Mouse (Mus musculus) kidney, postnatal 25 days (tissue): ENCODE results near the gene Mrgpra1.
"Not testable (repeated sequence)": the region's sequence is repeated elsewhere in the genome, so short reads cannot be mapped to it uniquely, and the experiment has no call there.

ENCODE experiments used
- DNase-seq, 2 experiments: peaks; one replicate each; pipeline ENCODE4 v3.0.0; 2021; ENCODE audit warnings: mixed read lengths in 2 of 2

Gene Mrgpra1

GRCm38 (mm10) chr7:47354140-47354539 is at the start of gene Mrgpra1:
Gene Mrgpra1, minus strand, starts transcription at chr7:47354240.
- DNase-seq, result no peak

- no peak for DNase-seq
These were observed 47.1 kb upstream of the Mrgpra1 start for GRCm38 (mm10) chr7:47401125-47401524.

GRCm38 (mm10) chr7:47348421-47348820 is 5.6 kb downstream of the Mrgpra1 start:
- no peak for DNase-seq

DNA sequence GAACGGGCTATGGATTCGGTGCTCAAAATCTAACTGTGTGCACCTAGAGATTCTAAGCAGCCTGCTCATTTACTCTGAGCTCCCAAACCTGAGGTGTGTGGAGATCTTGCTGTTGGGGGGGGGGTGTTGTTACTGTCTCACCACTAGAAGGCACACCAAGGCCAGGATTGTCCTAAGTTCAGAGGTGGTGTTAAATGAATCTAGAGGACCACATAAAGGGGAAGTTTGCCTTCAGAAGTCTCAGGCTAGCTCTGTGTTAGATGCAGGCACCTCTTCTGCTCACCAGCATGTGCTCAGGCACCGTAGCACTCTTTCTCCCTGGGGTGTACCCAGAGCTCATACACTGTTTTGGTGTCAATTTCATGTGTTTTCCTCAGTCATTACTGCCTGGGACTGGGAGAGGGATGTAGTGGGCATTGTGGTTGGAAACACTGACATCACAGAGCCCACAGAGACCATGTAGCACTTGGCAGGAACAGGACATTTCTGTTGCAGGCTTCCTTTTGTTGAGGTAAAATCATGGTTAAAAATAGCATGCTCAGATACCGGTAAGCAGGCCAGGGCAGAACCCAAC is 8.0 kb downstream of the Mrgpra1 start:
- DNase-seq, result no peak

DNA sequence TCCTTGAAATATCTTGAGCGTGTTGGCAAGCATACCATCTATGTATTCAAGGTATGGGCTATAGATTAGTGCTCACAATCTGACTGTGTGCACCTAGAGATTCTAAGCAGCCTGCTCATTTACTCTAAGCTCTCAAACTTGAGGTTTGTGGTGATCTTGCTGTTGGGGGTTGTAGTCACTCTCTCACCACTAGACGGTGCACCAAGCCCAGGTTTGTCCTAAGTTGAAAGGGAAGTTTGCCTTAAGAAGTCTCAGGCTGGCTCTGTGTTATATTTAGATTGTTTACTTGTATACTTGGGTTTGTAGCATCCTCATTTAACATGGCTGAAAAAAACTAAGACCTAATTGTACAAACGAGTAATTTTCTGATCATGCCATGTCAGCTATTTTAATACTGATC is 12.2 kb downstream of the Mrgpra1 start:
- not testable (repeated sequence) for DNase-seq

DNA sequence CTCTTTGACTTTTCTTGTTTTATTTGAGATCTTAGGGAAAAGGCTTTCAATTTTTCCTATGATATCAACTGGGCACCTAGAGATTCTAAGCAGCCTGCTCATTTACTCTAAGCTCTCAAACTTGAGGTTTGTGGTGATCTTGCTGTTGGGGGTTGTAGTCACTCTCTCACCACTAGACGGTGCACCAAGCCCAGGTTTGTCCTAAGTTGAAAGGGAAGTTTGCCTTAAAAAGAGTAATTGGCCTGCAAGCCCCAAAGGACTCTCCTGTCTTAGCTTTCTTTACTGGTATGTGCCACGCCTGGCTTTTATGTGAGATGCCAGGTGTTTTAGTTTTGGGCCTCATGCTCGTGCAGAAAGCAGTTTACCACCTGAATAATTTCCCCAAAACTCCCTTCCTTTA is 12.7 kb downstream of the Mrgpra1 start:
- DNase-seq, result not testable (repeated sequence)

GRCm38 (mm10) chr7:47318299-47318698 is 35.7 kb downstream of the Mrgpra1 start:
- DNase-seq, result no peak

DNA sequence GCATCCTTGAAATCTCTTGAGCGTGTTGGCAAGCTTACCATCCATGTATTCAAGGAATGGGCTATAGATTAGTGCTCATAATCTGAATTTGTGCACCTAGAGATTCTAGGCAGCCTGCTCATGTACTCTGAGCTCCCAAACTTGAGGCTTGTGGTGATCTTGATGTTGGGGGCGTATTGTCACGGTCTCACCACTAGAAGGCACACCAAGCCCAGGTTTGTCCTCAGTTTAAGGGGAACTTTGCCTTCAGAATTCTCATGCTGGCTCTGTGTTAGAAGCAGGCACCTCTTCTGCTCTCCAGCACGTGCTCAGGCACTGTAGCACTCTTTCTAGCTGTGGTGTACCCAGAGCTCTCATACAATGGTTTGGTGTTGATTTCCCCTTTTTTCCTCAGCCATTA is 41.8 kb downstream of the Mrgpra1 start:
- no peak for DNase-seq

GRCm38 (mm10) chr7:47309855-47310254 is 44.2 kb downstream of the Mrgpra1 start:
- no peak for DNase-seq

DNA sequence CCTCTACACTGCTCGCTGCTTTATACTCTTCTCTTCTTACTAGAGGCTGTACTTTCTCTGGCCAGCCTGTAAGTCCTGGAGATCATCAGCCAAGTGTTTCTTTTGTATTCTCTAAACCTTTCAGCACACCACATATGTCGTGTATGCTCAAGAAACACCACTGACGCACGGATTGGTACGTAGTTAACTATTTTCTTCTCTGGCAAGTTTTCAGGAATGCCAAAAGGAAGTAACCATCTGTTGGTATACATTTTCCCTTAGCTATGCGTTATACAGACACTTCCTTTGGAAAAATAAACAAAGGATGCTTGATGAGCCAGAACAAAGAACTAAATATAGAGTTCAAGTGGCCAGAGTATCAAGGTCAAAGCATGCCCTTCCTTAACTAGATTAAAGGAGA is 49.4 kb downstream of the Mrgpra1 start:
- not testable (repeated sequence) for DNase-seq

DNA sequence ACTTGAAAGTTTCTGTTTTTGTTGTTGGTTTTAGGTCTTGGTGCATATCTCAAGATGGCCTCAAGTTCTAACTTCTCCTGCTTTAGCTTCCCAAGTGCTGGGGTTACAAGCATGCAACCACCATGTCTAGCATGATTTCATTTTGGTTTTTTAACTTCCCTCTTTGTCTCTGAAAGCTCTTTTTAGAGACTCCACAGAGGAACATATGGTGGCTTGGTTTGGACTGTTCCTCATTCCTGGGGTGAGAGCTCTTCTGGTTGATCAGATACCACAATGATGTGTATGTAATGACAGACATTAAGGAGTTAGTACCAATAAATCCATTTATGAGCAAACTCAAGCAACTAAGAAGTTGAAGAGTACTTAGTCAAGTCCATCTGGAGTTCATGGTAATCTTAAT is 54.4 kb downstream of the Mrgpra1 start:
- DNase-seq, result not testable (repeated sequence)
